Mouse (Mus musculus) heart, adult 2 months (tissue): Measurements from ENCODE around the gene Camk2b.

Experiments used
- CTCF ChIP-seq: fragments of 200-600 bp; IDR thresholded peaks from 2 replicates; pipeline ENCODE4 v1.8.1; 2022; ENCODE audit warnings: antibody characterized with exemption, mild to moderate bottlenecking, moderate library complexity
- EP300 ChIP-seq: fragments of 200-500 bp; IDR thresholded peaks from 2 replicates; pipeline ENCODE4 v1.6.1; 2011; ENCODE audit warnings: low read depth, low read length, control low read depth; ENCODE audit not compliant: insufficient read depth

- TF ChIP-seq CTCF: no peak
- no peak for TF ChIP-seq EP300
Observed at GRCm38 (mm10) chr11:6017484-6018140, 48.5 kb downstream of the Camk2b start.
